Mouse (Mus musculus) heart, embryonic 12.5 days (tissue): ENCODE data around the gene Alkbh8. TPM values are rescaled to one million over a fixed set of nuclear protein-coding genes. Genes with fewer than 3 reads are reported as not detected.
"Not testable (repeated sequence)": the region's sequence is repeated elsewhere in the genome, so short reads cannot be mapped to it uniquely, and the experiment has no call there.

Experiments used
- ATAC-seq: fragments of 200-750 bp; cut with Nextera tagmentation; 2 replicates; pipeline ENCODE4 v1.8.0; 2017; ENCODE audit warnings: moderate TSS enrichment, moderate library complexity; ENCODE audit not compliant: insufficient number of reproducible peaks, low FRiP score
- H3K27ac ChIP-seq: fragments of 300-500 bp; sonication (generic); 2 replicates; pipeline ENCODE4 v1.5.1; 2016; ENCODE audit warnings: mild to moderate bottlenecking, moderate library complexity; ENCODE audit not compliant: poor library complexity, severe bottlenecking
- H3K27me3 ChIP-seq: fragments of 300-500 bp; sonication (generic); replicated peaks from 2 replicates; pipeline ENCODE4 v1.6.1; 2016; ENCODE audit warnings: mild to moderate bottlenecking, moderate library complexity
- H3K36me3 ChIP-seq: fragments of 300-500 bp; sonication (generic); 2 replicates; pipeline ENCODE4 v1.6.1; 2016; ENCODE audit warnings: mild to moderate bottlenecking, moderate library complexity
- H3K4me1 ChIP-seq: fragments of 300-500 bp; sonication (generic); replicated peaks from 2 replicates; pipeline ENCODE4 v1.6.1; 2016; ENCODE audit warnings: mild to moderate bottlenecking
- H3K4me2 ChIP-seq: fragments of 300-500 bp; sonication (generic); 2 replicates; pipeline ENCODE4 v1.6.1; 2016; ENCODE audit warnings: mild to moderate bottlenecking, moderate library complexity
- H3K4me3 ChIP-seq: fragments of 300-500 bp; sonication (generic); 2 replicates; pipeline ENCODE4 v1.5.1; 2016; ENCODE audit warnings: mild to moderate bottlenecking
- H3K9ac ChIP-seq: fragments of 300-500 bp; sonication (generic); 2 replicates; pipeline ENCODE4 v1.6.1; 2016; ENCODE audit warnings: mild to moderate bottlenecking, moderate library complexity
- H3K9me3 ChIP-seq: fragments of 300-500 bp; sonication (generic); replicated peaks from 2 replicates; pipeline ENCODE4 v1.6.1; 2016; ENCODE audit warnings: mild to moderate bottlenecking, moderate library complexity
- WGBS: fragments of 180-500 bp; shearing (Covaris S2); methylation state at CpG from one replicate; pipeline ENCODE4 v1.1.7; 2016; 5-methylcytosine and 5-hydroxymethylcytosine counted together
- polyA plus RNA-seq: library from polyadenylated mRNA; unstranded; fragments of >200 nt; fragmentation: Nextera tagmentation; extraction: Ambion mirVana; gene quantifications from 2 replicates; pipeline ENCODE4 v1.2.1, GENCODE M21; 2016

Alkbh8 gene
- polyA plus RNA-seq, 1 experiment from 2014 or later, result 18.7 TPM

- no peaks in the 10 kb centered on the region for H3K9me3 ChIP-seq
- H3K9ac ChIP-seq, result no peak overlapping the region
- 77% methylated on average over 1 of the region's 1 CpGs for WGBS
- ATAC-seq, result no peak
- no peaks in the 10 kb centered on the region for H3K27me3 ChIP-seq
- no peaks in the 10 kb centered on the region for H3K4me1 ChIP-seq
- H3K4me2 ChIP-seq, result no peak overlapping the region
- no peak overlapping the region for H3K27ac ChIP-seq
- no peak overlapping the region for H3K4me3 ChIP-seq
- peaks cover 43% of the 10 kb centered on the region for H3K36me3 ChIP-seq
Measured at GRCm38 (mm10) chr9:3350056-3350455, 15.1 kb downstream of the Alkbh8 start.

GRCm38 (mm10) chr9:3376323-3376722, 41.4 kb downstream of the Alkbh8 start:
- peaks cover 18% of the 10 kb centered on the region for H3K36me3 ChIP-seq
- 64% methylated on average over 1 of the region's 1 CpGs for WGBS
- H3K4me1 ChIP-seq, H3K4me3 ChIP-seq, H3K27me3 ChIP-seq, H3K9me3 ChIP-seq, ATAC-seq, H3K9ac ChIP-seq, H3K4me2 ChIP-seq, H3K27ac ChIP-seq: not testable (repeated sequence)

DNA sequence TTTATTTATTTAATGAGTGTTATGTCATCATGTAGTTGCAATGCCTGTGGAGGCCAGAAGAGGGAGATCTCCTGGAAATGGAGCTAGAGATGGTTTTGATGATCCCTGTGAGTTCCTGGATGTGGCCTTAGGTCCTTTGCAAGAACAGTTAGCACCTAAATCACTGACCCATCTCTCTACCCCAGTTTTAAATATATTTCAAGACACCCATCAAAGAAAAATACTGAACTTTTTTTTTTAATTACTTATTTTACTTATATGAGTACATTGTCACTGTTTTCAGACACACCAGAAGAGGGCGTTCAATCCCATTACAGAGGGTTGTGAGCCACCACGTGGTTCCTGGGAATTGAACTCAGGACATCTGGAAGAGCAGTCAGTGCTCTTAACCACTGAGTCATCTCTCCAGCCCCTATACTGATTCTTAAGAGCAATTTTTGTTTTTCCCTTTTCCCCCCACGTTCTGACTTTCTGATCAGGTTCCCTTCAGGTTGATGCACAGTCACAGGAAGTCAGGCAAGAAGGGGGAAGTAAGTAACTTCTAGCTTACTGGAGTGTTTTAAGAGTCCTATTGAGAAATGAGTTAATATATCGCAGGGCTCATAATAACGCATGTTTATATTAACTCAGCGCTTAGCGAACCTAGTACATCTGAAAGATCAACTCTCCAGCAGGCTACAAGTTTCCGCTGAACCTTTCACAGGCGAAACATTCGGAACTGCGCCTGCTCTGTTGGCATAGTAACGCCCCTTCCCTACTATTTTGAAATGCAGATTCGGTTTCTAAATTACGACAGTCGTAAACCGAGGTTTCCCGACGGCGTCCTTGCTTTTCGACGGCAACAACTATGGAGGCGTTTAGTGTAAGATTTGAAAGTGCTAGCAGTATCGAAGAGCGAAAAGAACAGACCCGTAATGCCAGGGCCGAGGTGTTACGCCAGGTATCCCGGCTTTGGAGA, 68.6 kb downstream of the Alkbh8 start, which contains the start of gene Cwf19l2:
TSS of gene Cwf19l2 (plus strand) at position 342 of the 958 bp plus-strand sequence.
- peak within 1 kb of the TSS; percentile 65 for H3K4me3 ChIP-seq
- H3K4me1 ChIP-seq, result no peaks in the 10 kb centered on the region
- no peaks in the 10 kb centered on the region for H3K9me3 ChIP-seq
- peak within 1 kb of the TSS; percentile 73 for H3K27ac ChIP-seq
- under 1% methylated on average over 28 of the region's 28 CpGs for WGBS
- ATAC-seq, result peak; percentile 89
- peak within 1 kb of the TSS; percentile 77 for H3K4me2 ChIP-seq
- H3K9ac ChIP-seq, result peak within 1 kb of the TSS; percentile 86
- no peaks in the 10 kb centered on the region for H3K36me3 ChIP-seq
- H3K27me3 ChIP-seq, result no peaks in the 10 kb centered on the region

DNA sequence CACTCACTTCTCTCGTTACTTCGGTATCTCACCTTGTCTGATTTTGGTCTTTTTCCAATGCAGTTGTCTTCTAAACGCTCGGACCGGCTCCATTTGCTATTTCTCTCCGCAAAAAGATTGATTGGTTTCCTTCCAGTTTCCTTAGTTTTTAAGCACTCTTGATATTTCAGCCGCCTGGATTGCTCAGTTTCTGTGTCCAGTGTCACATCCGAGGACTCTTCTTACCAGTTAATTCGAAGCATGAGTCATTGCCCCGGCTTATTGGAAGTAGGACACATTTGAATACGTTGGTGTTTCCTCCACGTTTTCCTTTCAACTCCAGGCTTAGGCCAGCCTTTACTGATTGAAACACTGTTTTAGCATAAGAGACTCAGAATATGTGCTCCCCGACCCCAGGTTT, 69.4 kb downstream of the Alkbh8 start:
- Histone ChIP-seq H3K27ac (peak overlapping the region; percentile 73; the same call in 1 of the 2 replicates), H3K9ac (peak overlapping the region; percentile 86), H3K4me3 (peak overlapping the region; percentile 65), H3K36me3 (no peaks in the 10 kb centered on the region), H3K9me3 (no peaks in the 10 kb centered on the region), H3K27me3 (no peaks in the 10 kb centered on the region), H3K4me2 (peak overlapping the region; percentile 77), H3K4me1 (no peaks in the 10 kb centered on the region)
- whole genome bisulfite sequencing, result 2% methylated on average over 13 of the region's 13 CpGs
- no peak for ATAC-seq

- H3K36me3 ChIP-seq, H3K27ac ChIP-seq, H3K4me3 ChIP-seq, H3K27me3 ChIP-seq, ATAC-seq, H3K4me1 ChIP-seq, H3K9ac ChIP-seq, H3K9me3 ChIP-seq, H3K4me2 ChIP-seq: not testable (repeated sequence)
- WGBS, result 88% methylated on average over 6 of the region's 6 CpGs
Measured at GRCm38 (mm10) chr9:3439555-3440300, 104.8 kb downstream of the Alkbh8 start.

Other genes with a start within 250 kb of the Alkbh8 start
- 10.4 and 11.3 TPM in 2 replicates for gene Cwf19l2, start 68.5 kb downstream of the Alkbh8 start, polyA plus RNA-seq
- 1.1 and 1.2 TPM in 2 replicates for gene Gucy1a2, start 197.6 kb downstream of the Alkbh8 start, polyA plus RNA-seq